Mouse (Mus musculus) left cerebral cortex, adult 2 months (tissue): ENCODE measurements around the gene Gm26897. TPM values are rescaled to one million over a fixed set of nuclear protein-coding genes. Genes with fewer than 3 reads are reported as not detected.

Source experiments
- DNase-seq, 2 experiments: peaks; one replicate each; pipeline ENCODE4 v3.0.0; 2021 to 2022; ENCODE audit warnings: low spot score in 2 of 2, mixed read lengths in 1 of 2; ENCODE audit errors: extremely low spot score in 1 of 2
- H3K27ac ChIP-seq: fragments of 200-600 bp; 2 replicates; pipeline ENCODE4 v1.8.1; 2022
- H3K4me3 ChIP-seq: fragments of 200-600 bp; 2 replicates; pipeline ENCODE4 v1.8.1; 2022
- CTCF ChIP-seq: fragments of 200-600 bp; IDR thresholded peaks from 2 replicates; pipeline ENCODE4 v1.8.1; 2022; ENCODE audit warnings: antibody characterized with exemption, mild to moderate bottlenecking, moderate library complexity
- intact Hi-C: fragments of 180-260 bp; cut with DNase I; formaldehyde crosslinking; loops from one replicate; pipeline ENCODE4 v1.15.1; 2025
- long read RNA-seq, 2 experiments: library from polyadenylated mRNA; stranded (forward); transcript quantifications; one replicate each; pipeline ENCODE4 v2.0.0; 2021; ENCODE audit warnings: borderline mapping rate in 2 of 2
- total RNA-seq, 2 experiments: library from RNA; stranded (reverse); gene quantifications; 2 replicates each; pipeline ENCODE4 v1.2.3; 2021

The Gm26897 gene
- total RNA-seq: not detected
- long read RNA-seq, experiment 1: 0 reads
- long read RNA-seq, experiment 2: 0 reads

GRCm38 (mm10) chr5:111733851-111734250 is at the start of gene Gm26897:
Gene Gm26897, plus strand, starts transcription at chr5:111733924.
- no peak for DNase-seq
- intact Hi-C loops: no loop called here
- Histone ChIP-seq H3K27ac (no peak within 1 kb of the TSS), H3K4me3 (no peak within 1 kb of the TSS)
- no peak for TF ChIP-seq CTCF

- DNase-seq: no peak
- Histone ChIP-seq H3K27ac (no peak overlapping the region), H3K4me3 (no peak overlapping the region)
- intact Hi-C loops: no loop called here
- no peak for TF ChIP-seq CTCF
These were observed 46.4 kb upstream of the Gm26897 start for GRCm38 (mm10) chr5:111687370-111687769.

DNA sequence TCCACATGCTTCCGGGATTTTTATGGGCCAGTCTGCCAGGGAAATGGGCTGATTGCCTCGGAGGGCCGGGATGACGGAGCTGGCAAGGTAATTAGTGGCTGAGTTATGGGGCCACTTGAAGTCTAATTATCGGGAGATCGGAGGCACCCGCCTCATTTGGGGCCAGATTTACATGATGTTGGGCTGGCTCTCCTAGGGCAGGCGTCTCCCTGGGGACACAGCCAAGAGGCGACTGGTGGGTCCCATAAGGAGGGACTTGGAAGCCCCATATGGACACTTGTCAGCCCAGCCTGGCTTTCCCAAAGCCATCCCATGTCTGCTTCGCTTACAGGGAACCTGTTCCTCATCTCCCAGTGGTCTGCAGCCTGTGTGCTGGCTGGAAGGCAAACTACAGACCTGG is 45.1 kb upstream of the Gm26897 start:
- intact Hi-C loops: no loop called here
- no peak overlapping the region for H3K27ac ChIP-seq
- TF ChIP-seq CTCF: no peak
- no peak for DNase-seq
- H3K4me3 ChIP-seq: no peak overlapping the region

- DNase-seq: no peak
- no peak for TF ChIP-seq CTCF
- intact Hi-C loops: no loop called here
- Histone ChIP-seq H3K4me3 (no peak overlapping the region), H3K27ac (no peak overlapping the region)
These were observed 35.7 kb upstream of the Gm26897 start for GRCm38 (mm10) chr5:111697996-111698395.

DNA sequence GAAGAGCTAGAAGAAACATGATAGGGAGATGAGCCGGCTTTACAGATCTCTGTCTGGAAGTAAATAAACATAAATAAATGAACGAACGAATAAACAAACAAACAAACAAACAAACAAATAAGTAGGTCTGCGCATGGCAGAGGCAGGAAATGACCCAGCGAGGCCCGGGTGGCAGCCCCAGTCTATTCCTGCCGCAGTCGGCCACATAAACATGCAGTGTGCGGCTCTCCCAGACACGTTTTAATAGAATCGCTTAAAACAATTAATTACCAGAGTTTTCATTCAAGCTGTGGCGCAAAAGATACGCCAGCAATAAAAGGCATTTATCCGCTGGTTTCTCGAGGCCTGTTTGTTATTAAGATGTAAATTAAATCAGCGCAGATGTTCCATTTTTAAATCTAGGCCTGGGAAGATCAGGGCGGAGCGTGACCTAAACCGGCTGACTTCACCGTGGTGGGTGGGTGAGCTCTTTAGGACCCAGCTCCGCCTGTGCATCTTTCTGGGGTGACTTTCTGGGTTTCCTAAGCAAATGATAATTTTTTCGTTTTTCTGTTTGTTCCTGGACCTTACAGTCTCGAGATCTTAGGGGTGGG is 33.9 kb upstream of the Gm26897 start:
- no peak for TF ChIP-seq CTCF
- intact Hi-C loops: no loop called here
- Histone ChIP-seq H3K4me3 (no peak overlapping the region), H3K27ac (no peak overlapping the region)
- no peak for DNase-seq

DNA sequence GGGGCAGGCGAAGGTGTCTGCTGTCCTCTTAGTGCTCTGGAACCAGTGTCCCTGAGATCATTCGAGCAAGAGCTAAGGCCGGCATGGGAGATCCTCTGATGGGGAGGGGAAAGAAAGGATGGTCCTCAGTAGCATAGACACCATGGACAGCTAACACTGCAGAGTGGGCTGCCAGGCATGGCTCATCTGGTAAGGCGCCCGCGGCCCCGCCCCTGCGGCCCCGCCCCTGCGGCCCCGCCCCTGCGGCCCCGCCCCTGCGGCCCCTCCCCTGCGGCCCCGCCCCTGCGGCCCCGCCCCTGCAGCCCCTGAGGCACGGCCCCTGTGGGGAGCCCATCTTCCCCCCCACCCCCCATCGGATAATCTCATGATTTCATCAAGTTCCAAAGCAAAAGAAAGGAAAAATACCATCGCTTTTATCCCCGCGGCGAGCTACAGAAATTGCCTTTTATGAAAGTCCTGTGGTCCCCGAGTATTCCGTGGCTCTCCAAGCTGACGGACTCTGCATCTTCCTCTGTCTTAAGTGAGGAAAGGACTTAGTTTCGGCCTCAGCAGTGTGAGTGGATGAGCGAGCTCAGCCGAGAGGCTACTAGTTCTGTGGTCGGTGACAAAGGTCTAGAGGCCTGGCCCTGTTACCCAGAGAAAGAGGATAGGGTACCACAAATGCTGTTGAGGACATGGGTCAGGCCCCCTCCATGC is 31.9 kb upstream of the Gm26897 start:
- no peak for TF ChIP-seq CTCF
- Histone ChIP-seq H3K27ac (peak overlapping the region; percentile 47; the same call in 1 of the 2 replicates), H3K4me3 (no peak overlapping the region)
- DNase-seq: no peak
- intact Hi-C loops: no loop called here

DNA sequence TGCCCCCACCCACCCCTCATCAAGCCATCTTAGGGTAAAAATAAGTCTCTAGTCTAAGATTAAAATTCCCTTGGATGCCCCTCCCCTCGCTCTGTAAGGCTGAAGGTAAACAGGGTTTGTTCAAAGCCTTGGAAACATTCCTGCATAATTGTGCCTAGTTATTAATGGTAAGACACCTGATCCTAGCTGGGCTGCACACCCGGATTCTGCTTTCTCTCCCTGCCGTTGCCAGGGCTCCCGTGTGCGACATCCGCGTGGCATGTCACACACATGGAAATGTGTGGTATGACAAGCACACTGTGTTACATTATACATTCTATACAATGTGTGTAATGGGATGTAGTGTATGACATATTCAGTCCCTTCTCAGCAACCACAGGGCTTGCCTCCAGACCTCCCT is 30.1 kb upstream of the Gm26897 start:
- TF ChIP-seq CTCF: no peak
- intact Hi-C loops: no loop called here
- no peak for DNase-seq
- Histone ChIP-seq H3K4me3 (no peak overlapping the region), H3K27ac (peak overlapping the region; percentile 58; the same call in 1 of the 2 replicates)

DNA sequence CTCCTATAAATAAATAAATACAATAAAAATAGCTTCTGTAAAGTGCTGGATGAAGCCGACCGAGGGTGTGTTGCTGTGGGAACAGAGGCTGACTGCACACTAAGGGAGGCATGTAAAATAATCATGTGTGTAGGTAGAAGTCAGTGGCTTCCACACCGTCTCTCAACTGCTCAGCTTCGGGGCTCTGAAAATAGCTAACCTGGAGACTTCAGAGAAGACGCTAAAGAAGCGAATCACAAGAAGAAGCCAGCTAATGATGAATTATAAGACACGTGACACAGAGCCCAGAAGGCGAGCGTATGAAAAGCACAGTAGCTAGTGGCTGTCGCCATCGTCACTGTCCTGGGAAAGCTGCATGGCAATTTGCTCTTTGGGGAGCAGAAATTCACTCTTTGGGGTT is 29.4 kb upstream of the Gm26897 start:
- Histone ChIP-seq H3K27ac (peak overlapping the region; percentile 34; the same call in 1 of the 2 replicates), H3K4me3 (no peak overlapping the region)
- intact Hi-C loops: no loop called here
- no peak for TF ChIP-seq CTCF
- DNase-seq: no peak

DNA sequence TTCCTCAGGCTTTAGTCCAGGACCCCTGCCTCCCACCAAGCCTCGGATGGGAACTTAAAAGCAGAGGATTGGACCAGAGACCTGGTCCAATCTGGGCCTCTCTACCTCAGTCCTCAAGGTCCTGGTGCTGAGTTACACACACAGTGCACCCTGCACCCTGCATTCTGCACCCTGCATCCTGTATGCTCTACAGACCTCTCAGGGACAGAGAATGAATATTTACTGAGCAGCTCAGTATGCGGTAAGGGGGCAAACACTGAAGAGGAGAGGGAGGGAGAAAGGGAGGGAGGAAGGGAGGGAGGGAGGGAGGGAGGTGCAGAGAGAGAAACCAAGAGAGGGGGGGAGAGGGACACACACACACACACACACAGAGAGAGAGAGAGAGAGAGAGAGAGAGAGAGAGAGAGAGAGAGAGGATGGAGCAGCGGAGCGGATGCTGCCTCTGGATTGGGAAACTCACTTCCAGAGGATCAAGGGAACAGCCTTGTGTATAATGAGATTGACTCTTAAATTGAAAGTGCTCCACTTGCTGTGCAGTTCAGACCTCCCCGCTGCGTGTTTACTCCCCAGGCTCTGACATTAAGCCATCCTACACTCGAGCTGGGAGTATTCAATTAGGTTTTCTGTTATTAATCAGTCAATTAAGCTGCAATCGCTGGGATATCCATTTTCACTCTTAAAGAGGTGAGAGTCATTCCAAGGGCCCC is 24.4 kb upstream of the Gm26897 start:
- no peak for DNase-seq
- Histone ChIP-seq H3K4me3 (no peak overlapping the region), H3K27ac (no peak overlapping the region)
- TF ChIP-seq CTCF: no peak
- intact Hi-C loops: no loop called here

- no peak for TF ChIP-seq CTCF
- no peak overlapping the region for H3K27ac ChIP-seq
- no peak overlapping the region for H3K4me3 ChIP-seq
- intact Hi-C loops: no loop called here
- DNase-seq: no peak
These were observed 14.7 kb upstream of the Gm26897 start for GRCm38 (mm10) chr5:111719018-111719417.

- H3K4me3 ChIP-seq: no peak overlapping the region
- intact Hi-C loops: loop anchor here (2.0 kb wide), 1 partner anchor 70 kb away; no protein-coding TSS in a partner anchor
- H3K27ac ChIP-seq: no peak overlapping the region
- no peak for TF ChIP-seq CTCF
- DNase-seq: peak in 1 of 2 experiments; percentile 55
These were observed 13.0 kb upstream of the Gm26897 start for GRCm38 (mm10) chr5:111720726-111721125.

DNA sequence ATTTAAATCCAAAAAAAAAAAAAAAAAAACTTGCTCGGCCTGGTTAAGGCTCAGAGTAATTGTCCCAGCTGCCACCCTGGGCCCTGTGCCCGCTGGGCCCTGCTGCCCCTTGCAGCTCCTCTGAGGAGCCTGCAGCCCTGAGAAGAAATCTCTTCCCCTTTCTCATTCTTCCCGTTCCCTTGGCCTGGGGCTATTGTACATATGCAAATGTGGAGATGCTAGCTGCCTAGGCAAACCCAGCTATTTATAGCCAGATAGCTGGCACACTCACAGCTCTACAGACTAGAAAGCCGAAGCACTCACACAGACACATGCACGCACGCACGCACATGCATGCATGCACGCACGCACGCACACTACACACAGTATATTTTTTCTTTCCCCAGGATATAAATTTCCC is 9.0 kb upstream of the Gm26897 start:
- no peak for TF ChIP-seq CTCF
- DNase-seq: peak in 1 of 2 experiments; percentile 41
- intact Hi-C loops: no loop called here
- Histone ChIP-seq H3K4me3 (no peak overlapping the region), H3K27ac (no peak overlapping the region)
